8 mouse cellular contexts compared by ENCODE assay signal in the genomic region with DNA sequence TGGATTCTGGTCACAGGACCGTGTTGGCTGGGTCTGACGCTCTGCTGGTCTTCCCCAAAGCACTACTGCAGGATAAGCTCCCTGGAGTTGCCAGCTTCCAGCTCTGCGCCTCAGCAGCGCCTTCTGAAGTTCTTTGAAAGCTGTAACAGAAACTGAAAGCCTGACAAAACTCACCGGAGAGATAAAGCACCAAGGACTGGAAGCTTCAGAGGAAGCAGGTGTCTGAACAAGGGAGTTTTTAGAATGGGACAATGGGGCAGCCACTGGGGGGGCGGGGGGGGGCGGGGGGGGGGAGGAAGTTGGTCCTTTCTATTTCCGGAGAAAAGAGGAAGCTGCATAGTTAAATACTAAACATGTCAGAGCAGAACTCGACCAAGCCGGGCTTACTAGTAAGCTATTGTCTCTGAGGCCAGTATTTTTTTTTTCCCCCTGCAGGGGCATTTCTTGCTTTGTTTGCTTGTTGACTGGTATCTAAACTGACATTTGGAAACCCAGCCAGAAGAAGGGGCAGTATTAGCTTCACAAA.
DNase-seq lines count a peak whose midpoint lies in the region; ATAC-seq and TF ChIP-seq lines count a peak whose summit lies in the region.

No protein-coding gene starts in this region.

- no peak for TF ChIP-seq POLR2A in bone marrow, adult 2 months (IDR thresholded peaks at IDR 0.05; ENCODE audit: borderline replicate concordance, control insufficient read depth, low read depth, low read length)

- H3K4me2 ChIP-seq in hindbrain, embryonic 15.5 days, result peak overlapping the region; percentile 41

- peaks cover 1% of the 10 kb centered on the region; the same call in 1 of the 2 replicates for H3K4me1 ChIP-seq in bone marrow, adult 2 months (ENCODE audit: control insufficient read depth, insufficient read depth, low read length)
- H3K4me1 ChIP-seq in hindbrain, embryonic 15.5 days (replicated peaks), result peaks cover 17% of the 10 kb centered on the region

- 2% methylated on average over 10 of the region's 10 CpGs for WGBS in bone marrow, adult 2 months
- 9% methylated on average over 8 of the region's 10 CpGs for WGBS in hindbrain, embryonic 15.5 days

- H3K9me3 ChIP-seq in hindbrain, embryonic 15.5 days, result no peaks in the 10 kb centered on the region

- 0 out of 2 replicates have a peak, but pooled peaks have one; percentile 65 for ATAC-seq in hindbrain, embryonic 15.5 days (ENCODE audit: low FRiP score, low read depth)

- no peak for TF ChIP-seq CTCF in bone marrow, adult 2 months (IDR thresholded peaks at IDR 0.05; ENCODE audit: control insufficient read depth, insufficient read depth, low read length)

- peak overlapping the region; percentile 62 for H3K27ac ChIP-seq in bone marrow, adult 2 months (ENCODE audit: control insufficient read depth, insufficient read depth, low read depth, low read length, poor library complexity)
- H3K27ac ChIP-seq in hindbrain, embryonic 15.5 days (replicated peaks), result peak overlapping the region; percentile 62

- no peaks in the 10 kb centered on the region for H3K36me3 ChIP-seq in hindbrain, embryonic 15.5 days

- peak overlapping the region; percentile 53 for H3K4me3 ChIP-seq in bone marrow, adult 2 months (replicated peaks; ENCODE audit: control insufficient read depth, low read depth, low read length)
- H3K4me3 ChIP-seq in hindbrain, embryonic 15.5 days, result no peak overlapping the region

- no peaks in the 10 kb centered on the region for H3K27me3 ChIP-seq in hindbrain, embryonic 15.5 days

- peak; percentile 64 for DNase-seq in ES-CJ7 (ENCODE audit: low read depth, low spot score)
- peak; percentile 52 to 54 for DNase-seq in frontal cortex, postnatal 14 days (ENCODE audit: low spot score in 2 of 2)
- DNase-seq in layer of hippocampus, postnatal 36 days, result peak; percentile 29 to 35
- peak; percentile 73 for DNase-seq in lung, postnatal 25 days (ENCODE audit: low spot score)
- DNase-seq in retina, embryonic 14.5 days (ENCODE audit: low spot score), result peak; percentile 66
- peak; percentile 33 for DNase-seq in yolk sac, embryonic 10.5 days (ENCODE audit: low spot score)

- no peak overlapping the region for H3K9ac ChIP-seq in hindbrain, embryonic 15.5 days
